17 mouse cellular contexts compared by ENCODE assay signal in genomic region chrX:51058317-51058716, GRCm38 (mm10).
"Had no signal": no experiment of that assay in that cellular context is flagged by ENCODE, and none has a peak within 500 bp of the region (broad histone marks: within the 10 kb centered on the region; RNA-seq: fewer than 3 reads in every experiment).

No protein-coding gene starts in this region.

- H3K36me3 ChIP-seq: midbrain, embryonic 10.5 days; midbrain, embryonic 13.5 days; neural tube, embryonic 13.5 days had no signal

- H3K4me3 ChIP-seq: layer of hippocampus, adult 2 months; megakaryocyte, embryonic 14.5 days; midbrain, embryonic 10.5 days; midbrain, embryonic 13.5 days; myocyte; neural tube, embryonic 13.5 days had no signal

- H3K27me3 ChIP-seq: midbrain, embryonic 13.5 days; neural tube, embryonic 13.5 days had no signal

- H3K27ac ChIP-seq: kidney, postnatal 0 days; layer of hippocampus, adult 2 months; liver, embryonic 14.5 days; macrophage; midbrain, embryonic 10.5 days; midbrain, embryonic 13.5 days; neural tube, embryonic 13.5 days had no signal

- DNase-seq: kidney, postnatal 25 days; layer of hippocampus, adult 9-11 months; lung, embryonic 14.5 days; retina, postnatal 1 day; right cerebral cortex, postnatal 25 days; thymus, postnatal 25 days had no signal

- H3K9ac ChIP-seq: liver, embryonic 14.5 days; lung, embryonic 14.5 days; midbrain, embryonic 13.5 days; neural tube, embryonic 13.5 days had no signal

- ATAC-seq: lung, postnatal 0 days; midbrain, embryonic 13.5 days; midbrain, embryonic 16.5 days had no signal

- H3K4me1 ChIP-seq: megakaryocyte, embryonic 14.5 days; midbrain, embryonic 10.5 days; midbrain, embryonic 13.5 days; neural tube, embryonic 13.5 days had no signal

- H3K9me3 ChIP-seq: megakaryocyte, embryonic 14.5 days; midbrain, embryonic 10.5 days; midbrain, embryonic 13.5 days; neural tube, embryonic 13.5 days had no signal

- H3K4me2 ChIP-seq: lung, embryonic 14.5 days; midbrain, embryonic 13.5 days; neural tube, embryonic 13.5 days had no signal
